Mouse (Mus musculus): ENCODE data around the gene Nup98.

DNA sequence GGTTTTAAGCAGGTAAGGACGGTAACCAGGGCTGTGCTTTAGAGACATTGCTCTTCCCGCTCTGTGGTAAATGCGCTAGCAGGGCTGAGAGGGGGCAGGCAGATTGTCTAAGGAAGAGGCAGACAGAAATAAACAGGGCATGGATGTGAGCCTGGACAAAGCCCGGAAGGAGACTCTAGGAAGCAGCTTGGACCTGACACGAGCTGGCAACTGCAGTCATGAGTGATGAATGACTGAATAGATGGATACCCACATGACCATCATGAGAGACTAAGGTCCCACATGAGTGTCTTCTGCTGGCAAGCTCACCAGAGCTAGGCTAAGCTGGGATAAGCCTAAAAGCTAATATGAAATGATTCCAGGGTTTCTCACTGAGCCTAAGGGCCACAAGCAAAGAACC lies 105.8 kb downstream of the Nup98 start:
- no peak for TF ChIP-seq CTCF (IDR thresholded peaks at IDR 0.05; ENCODE audit: low read depth, low read length)
- TF ChIP-seq POLR2A (IDR thresholded peaks at IDR 0.05; ENCODE audit: extremely low read depth, insufficient read depth, low read length) = no peak
